Mouse (Mus musculus) mouse embryonic stem cell (cell line): ENCODE data around the gene Spata13.

Experiments
- in situ Hi-C, 2 experiments: fragments of 300-500 bp; cut with MboI; formaldehyde crosslinking; loops; 1 replicate in 1 of 2; 3 replicates in 1 of 2; pipeline ENCODE4 v1.14.3; 2019 to 2020; ENCODE audit warnings: low sequenced_read_pairs in 2 of 2, low pct_unique_long_range_greater_than_20kb in 1 of 2, mixed read lengths in 1 of 2; ENCODE audit not compliant: unreplicated experiment in 1 of 2

Gene Spata13

DNA sequence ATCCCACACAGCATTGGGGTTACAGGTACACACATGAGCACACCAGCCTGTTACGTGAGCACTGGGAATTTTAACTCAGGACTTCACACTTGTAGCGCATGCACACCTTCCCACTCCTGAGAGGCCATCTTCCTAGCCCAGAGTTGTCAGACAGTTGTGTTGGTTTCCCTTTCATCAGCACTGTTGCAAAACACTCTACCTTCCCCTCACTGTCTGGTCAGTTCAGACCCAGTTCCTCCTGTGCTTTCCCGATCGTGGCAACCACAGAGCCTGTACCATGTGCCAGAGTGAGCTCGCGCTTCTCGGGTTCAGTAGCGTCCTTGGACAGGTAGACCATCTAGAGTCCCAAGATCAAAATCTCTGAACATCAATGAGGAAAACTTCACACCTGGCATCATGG, 123.5 kb downstream of the Spata13 start:
- in situ Hi-C loops = no loop called here

DNA sequence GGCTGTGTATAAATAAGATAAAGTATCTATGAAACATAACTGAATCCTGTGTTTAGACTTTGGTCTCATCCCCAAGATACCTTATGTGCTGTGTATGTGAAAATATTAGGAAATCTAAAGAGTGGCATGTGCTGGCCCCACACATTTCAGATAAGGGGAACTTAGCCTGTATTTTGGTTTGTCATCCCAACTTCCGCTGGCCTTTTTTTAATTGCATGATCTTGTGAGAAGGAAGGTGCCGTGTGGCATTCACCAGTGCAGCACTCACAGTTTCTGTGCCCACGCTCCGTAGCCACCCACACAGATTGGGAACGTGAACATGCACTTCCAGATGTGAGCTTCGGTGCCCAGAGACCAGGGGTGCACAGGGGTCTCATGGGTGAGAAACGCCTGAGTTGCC, 123.9 kb downstream of the Spata13 start:
- in situ Hi-C loops = no loop called here

DNA sequence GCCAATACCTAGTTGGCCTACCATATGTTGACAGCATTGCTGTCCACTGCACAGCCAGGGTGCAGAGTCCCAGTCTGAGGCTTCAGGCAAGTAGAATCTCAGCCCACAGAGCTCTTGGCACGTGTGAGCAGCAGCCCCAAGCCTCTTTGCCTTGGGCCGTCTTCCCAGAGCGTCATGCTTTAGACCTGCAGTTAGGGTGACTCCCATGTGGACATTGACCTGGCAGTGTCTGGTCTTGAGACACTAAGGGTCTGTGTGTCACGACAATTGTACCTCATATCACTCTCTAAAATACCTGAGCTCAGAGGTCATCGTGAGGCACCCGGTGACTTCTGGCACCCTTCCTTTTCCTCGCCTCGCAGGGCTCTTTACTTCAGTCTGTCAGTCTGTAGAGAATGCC, 125.3 kb downstream of the Spata13 start:
- in situ Hi-C loops = no loop called here

DNA sequence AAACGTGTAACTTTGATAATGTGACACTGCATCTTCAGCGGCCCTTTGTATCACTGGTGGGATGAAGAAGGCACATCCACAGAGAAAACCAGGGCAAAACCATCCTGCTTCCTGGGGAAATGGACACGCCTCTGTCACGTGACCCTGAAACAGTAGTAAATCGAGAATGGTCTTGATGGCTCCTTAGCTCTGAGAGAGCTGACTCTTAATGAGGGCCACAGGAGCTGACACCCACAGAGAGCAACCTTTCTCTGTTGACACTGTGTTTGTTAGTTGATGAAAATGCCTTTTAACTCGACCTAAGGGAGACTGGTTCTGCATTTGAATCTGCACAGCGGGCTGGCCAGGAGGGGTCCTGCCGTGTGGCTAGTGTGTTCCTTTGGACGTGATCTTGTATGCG, 128.0 kb downstream of the Spata13 start:
- in situ Hi-C loops = loop anchor here in 1 of 2 experiments (10.0 kb wide), 1 partner anchor 247 kb away; no protein-coding TSS in a partner anchor

DNA sequence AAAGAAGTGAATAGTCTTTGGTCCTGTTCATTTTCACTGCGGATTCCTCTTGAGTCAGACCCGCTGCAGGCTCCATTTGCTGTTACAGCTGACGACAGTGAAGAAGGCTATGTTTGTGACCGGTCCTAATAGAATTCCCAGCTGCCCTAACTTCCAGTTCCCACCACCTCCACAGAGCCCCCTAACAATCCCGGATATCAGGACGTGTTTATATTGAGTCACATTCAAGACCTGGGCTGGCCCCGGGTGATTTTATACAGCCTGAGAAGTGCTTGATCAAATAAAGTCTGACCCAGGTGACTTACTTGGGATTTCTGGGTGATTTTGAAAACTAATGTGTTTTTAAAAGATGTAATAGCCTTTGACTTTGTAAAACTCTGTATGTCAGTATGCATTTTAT, 129.0 kb downstream of the Spata13 start:
- in situ Hi-C loops = loop anchor here in 1 of 2 experiments (10.0 kb wide), 1 partner anchor 248 kb away; no protein-coding TSS in a partner anchor

DNA sequence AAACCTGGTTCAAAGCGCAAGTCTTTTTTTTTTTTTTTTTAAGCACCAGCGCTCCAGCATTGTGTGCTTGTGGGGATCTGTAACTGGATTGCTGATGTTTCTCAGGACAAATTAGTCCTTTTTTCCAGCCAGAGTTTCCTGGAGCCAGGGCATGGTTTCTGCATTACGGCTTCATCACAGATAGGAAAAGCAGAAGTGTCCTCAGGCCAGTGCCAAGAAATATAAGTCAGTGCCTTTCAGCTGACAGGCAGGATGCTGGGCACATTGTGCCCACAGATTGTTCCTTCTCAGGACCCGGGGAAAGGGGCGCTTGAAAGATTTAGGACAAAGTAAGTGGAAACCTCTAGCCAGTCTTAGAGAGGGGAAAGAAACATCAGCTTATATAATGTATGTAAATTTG, 129.9 kb downstream of the Spata13 start:
- in situ Hi-C loops = loop anchor here in 1 of 2 experiments (10.0 kb wide), 1 partner anchor 249 kb away; no protein-coding TSS in a partner anchor

DNA sequence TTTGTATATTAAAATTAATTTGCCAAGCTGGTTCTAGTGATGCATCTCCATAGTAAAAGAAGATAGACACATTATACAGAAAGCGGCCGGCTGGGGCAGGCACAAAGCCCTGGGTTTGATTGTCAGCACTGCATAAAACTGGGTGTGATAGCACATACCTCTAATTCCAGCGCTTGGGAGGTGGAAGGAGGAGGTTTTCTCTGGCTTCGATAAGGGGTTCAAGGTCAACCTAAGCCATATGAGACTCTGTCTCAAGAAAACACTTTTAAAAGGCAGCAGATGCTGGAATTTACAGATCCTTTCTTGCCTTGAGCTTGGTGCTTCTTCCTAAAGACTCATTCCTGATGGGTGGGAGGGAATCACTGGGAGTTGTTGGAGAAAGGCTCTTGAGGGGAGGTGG, 130.7 kb downstream of the Spata13 start:
- in situ Hi-C loops = loop anchor here in 1 of 2 experiments (10.0 kb wide), 1 partner anchor 250 kb away; no protein-coding TSS in a partner anchor

DNA sequence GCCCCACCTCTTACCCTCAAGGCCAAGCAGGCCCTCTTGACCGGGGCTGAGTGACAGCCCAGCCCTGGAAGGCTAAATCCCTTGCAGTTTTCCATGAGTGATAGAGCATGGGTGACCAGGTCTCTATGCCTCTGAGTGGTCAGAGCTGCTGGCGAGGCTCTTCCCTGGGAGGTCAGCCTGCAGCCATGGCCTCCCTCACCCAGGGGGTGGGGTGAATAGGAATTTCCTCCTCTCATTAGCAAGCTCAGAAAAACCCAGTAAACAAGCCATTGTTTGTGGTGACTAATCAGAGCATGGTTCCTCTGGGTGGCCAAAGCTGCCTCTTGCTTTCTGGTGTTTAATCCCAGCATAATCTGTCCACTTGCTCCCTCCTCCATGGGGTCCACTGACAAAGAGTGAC, 131.2 kb downstream of the Spata13 start:
- in situ Hi-C loops = loop anchor here in 1 of 2 experiments (10.0 kb wide), 1 partner anchor 250 kb away; no protein-coding TSS in a partner anchor

DNA sequence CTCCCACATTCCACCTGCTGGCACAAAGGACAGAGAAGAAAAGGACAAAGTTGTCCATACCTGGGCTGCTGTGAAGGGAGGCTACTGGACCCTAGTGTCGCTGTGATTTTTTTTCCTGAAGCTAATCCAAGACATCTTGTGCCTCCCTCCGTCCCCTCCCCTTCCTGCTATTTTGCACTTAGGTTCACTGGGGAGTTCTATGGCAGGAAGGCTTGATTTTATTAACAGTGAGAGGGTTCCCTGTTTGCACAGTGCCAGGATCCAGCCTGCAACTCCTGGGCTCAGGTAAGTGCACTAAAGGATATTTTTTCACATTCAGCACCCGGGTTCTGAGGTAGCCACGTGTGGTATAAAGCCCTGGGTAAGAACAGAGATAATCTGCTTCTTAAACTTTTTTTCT, 134.1 kb downstream of the Spata13 start, which contains the start of gene C1qtnf9:
Gene C1qtnf9 (plus strand): TSS at position 251 of the 400 bp plus-strand sequence.
- in situ Hi-C loops = loop anchor here in 1 of 2 experiments (10.0 kb wide), 1 partner anchor 253 kb away; no protein-coding TSS in a partner anchor

DNA sequence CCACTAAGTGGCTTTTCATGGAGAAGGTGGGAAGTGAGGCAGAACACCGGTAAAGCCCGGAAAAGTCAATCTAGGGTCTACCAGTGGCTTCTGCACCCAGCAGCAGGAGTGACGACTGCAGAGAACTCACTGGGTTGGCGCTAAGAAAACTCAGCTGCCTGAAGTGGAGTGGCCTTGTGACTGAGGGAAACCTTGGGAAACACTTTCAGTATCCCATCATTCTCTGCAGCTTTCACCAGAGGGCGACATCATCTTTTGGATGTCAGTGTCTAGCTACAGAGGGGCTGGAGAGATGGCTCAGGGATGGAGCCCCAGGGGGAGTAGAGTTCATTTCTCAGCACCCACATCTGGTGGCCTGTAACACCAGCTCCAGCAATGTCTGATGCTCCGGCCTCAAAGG, 135.5 kb downstream of the Spata13 start:
- in situ Hi-C loops = loop anchor here in 1 of 2 experiments (10.0 kb wide), 1 partner anchor 255 kb away; no protein-coding TSS in a partner anchor

DNA sequence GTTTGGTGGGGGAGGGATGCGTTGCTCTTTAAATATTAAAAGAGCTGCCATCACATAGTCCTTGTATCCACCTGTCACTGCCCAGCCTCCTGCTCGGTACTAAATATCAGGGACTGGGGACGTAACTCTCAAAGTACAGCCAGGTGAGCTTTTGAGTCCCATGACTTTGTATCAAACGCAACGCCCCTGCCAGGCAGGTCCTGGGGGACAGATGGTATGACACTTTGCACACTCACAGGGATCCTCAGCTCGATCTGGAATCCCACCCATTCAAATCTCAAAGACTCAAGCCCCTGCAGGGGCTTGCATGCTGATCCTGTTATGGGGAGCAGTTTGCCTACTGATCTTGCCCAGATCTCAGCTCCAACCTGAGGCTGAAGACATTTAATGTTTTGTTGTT, 136.8 kb downstream of the Spata13 start:
- in situ Hi-C loops = loop anchor here in 1 of 2 experiments (10.0 kb wide), 1 partner anchor 246 kb away; no protein-coding TSS in a partner anchor

DNA sequence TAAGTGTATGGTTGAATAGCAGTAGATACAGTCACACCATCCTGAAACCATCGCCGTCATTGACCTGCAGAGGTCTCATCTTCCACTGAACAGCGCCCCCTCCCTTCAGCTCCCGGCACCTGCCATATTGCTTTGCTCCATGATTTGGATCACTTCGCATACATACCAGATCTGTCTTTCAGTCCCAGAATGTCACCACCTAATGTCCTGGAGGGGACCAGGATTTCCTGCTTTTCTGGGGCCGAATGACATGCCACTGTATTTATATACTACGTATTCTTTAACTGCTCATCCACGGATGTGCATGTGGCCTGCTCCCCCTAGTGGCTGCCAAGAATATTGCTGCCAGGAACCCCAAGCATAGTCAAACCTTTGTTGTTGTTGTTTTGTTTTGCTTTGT, 137.3 kb downstream of the Spata13 start:
- in situ Hi-C loops = loop anchor here in 1 of 2 experiments (10.0 kb wide), 1 partner anchor 246 kb away; no protein-coding TSS in a partner anchor

DNA sequence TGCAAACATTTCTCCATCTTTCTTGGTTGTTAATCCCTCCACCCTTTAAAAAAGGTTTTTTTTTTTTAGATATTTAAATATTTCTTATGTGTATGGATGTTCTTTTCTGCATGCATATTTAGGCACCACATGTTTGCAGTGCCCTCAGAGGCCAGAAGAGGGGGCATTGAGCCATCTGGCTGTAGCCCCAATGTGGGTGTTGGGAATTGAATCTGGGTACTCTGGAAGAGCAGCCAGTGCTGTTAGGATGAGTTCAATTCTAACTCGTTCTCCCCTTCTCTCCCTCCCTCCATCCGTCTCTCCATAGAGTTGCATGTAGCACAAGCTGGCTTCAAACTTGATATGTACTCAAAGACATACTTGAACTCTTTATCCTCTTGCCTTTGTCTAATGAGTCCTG, 139.7 kb downstream of the Spata13 start:
- in situ Hi-C loops = loop anchor here in 1 of 2 experiments (10.0 kb wide), 1 partner anchor 249 kb away; no protein-coding TSS in a partner anchor

DNA sequence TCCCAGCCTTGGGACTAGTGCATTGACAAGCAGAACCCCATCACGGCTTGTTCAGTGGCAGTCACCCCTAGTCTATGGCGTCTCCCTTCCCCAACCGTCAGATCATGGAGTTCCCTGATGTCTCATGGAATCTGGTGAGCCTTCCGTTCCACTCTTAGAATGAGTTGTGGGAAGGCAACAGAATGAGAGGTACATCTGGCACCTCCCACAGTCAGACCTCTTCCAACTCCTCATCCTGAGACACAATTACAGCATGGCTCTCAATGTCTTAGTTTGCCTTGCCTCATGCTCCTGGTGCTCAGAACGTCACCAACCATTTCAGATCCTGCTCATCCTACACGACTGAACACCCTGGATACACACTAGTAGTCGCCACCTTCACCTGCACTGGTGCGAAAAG, 142.7 kb downstream of the Spata13 start:
- in situ Hi-C loops = loop anchor here in 1 of 2 experiments (10.0 kb wide), 1 partner anchor 252 kb away; no protein-coding TSS in a partner anchor

DNA sequence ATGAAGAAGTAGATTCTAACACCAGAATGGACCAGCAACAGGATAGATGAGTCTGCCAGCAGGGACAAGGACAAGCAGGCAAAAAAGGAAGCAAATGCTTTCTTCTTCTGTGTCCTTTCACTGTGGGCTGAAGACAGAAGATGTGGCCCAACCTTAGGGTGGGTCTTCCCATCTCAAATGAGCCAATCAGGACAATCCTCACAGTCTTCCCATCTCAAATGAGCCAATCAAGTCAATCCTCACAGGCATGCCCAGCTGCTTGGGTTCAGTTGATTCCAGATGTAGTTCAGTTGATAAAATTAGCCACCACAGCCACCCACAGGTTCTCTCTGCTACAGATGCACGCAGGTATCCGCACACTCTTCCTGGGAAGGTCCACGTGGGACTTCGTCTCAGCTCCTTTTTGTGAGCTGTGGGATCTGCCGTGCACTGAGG, 143.7 kb downstream of the Spata13 start:
- in situ Hi-C loops = loop anchor here in 1 of 2 experiments (10.0 kb wide), 1 partner anchor 253 kb away; no protein-coding TSS in a partner anchor

DNA sequence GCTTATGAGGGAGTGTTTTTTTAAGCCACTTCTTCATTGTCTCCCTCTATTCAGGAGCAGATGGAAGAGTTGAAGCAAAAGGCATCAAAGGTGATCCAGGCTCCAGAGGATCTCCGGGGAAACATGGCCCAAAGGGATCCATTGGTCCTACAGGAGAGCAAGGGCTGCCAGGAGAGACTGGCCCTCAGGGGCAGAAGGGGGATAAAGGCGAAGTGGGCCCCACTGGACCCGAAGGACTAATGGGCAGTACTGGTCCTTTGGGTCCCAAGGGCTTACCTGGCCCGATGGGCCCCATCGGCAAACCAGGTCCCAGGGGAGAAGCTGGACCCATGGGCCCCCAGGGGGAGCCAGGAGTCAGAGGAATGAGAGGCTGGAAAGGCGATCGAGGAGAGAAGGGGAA, 145.4 kb downstream of the Spata13 start:
- in situ Hi-C loops = loop anchor here in 1 of 2 experiments (10.0 kb wide), 1 partner anchor 254 kb away; no protein-coding TSS in a partner anchor

DNA sequence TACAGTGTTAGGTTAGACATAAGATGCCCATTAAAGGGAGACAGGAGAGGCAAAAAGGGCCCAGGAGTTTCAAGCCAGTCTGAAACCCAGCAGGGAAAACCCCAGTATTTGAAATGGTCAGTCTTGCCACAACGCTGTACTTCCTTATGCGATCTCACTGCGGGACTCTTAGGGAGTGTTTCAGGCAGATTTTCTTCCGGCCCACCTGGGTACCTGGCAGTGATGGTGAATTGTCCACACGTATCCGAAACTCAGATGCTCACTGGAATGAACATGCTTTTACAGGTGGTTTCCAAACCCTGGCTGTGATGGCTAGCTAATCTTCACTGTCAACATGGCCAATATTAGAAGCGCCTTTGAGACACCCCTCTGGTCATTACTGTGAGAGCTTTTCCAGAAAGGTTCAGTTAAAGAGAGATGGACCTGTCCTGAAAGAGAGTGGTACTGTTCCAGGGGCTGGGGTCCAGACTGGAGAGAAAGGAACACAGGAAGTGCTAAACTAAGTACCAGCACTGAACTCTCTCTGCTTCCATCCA, 148.4 kb downstream of the Spata13 start:
- in situ Hi-C loops = no loop called here

DNA sequence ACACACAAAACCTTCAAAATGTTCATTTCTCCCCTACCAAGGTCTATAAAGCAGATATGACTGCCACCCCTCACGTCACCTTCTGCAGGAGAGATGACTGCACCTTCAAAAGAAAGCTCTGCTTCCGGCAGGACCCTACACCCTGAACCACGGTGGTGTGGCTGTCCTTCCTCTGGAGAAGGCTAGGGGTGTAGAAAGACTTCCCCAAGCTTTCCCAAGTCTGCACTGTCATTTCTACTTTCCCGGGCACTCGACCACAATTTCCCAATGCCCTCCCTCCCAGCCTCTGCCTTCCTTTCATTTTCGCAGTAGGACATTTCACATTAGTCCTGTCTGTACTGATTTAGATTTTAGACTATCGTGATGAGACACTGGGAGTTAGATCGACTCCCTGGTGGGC, 149.4 kb downstream of the Spata13 start:
- in situ Hi-C loops = no loop called here

DNA sequence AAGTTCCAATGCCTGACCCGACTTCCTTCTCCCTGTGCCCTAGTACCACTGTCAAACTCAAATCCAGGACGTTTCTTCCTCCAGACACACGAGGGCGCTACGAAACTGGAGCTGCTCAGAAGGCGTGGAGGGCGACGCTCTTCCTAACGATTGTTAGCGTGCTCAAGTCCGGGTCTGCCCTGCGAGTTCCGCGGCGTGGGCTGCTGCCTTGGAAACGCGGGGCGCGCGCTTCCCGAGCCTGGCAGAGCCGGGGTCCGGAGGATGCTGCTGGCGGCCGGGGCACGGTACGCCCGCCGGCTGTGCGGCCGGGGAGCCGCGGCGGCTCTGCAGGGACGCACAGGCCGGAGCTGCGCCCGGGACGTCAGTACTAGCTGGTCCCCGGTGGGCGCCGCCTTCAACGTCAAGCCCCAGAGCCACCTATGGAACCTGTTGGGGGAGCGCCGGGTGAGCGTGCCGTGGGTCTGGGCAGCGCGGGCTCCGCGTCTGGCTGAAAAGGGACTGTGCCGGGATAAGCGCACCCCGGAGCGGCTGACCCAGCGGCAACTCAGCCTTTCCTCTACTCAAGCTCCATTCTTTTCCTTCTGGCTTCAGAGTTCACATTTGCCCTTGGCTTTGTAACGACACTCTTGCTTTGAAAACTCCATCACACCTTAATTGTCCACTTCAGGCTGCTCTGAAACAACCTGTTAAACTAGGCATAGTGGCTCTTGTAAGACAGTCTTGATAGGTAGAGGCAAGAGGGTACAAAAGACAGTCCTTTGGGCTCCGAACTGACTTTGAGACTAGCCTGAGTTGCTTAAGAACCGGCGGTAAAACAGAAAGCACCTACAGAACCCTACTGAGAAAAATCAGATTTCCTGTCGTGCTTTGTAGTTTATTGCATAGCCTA, 150.9 kb downstream of the Spata13 start, which contains the start of gene Mipep:
Gene Mipep (plus strand): TSS at position 147 of the 889 bp plus-strand sequence.
- in situ Hi-C loops = no loop called here
